Mouse (Mus musculus) intestine, postnatal 0 days (tissue): ENCODE measurements at regions not wholly inside any gene's neighbourhood (a gene's known extent, or its start where the extent isn't known, plus 50 kb on each side); places are given as distances from the start of the nearest gene placed in this dataset.

Experiments
- ATAC-seq: fragments of 200-750 bp; cut with Nextera tagmentation; 2 replicates; pipeline ENCODE4 v1.8.0; 2017; ENCODE audit warnings: mild to moderate bottlenecking, moderate TSS enrichment, moderate library complexity
- H3K27ac ChIP-seq: fragments of 300-500 bp; sonication (generic); 2 replicates; pipeline ENCODE4 v1.5.1; 2014; ENCODE audit warnings: mild to moderate bottlenecking, low read depth, low read length, moderate library complexity
- H3K27me3 ChIP-seq: fragments of 300-500 bp; sonication (generic); replicated peaks from 2 replicates; pipeline ENCODE4 v1.6.1; 2014; ENCODE audit warnings: low read length, mixed read lengths; ENCODE audit not compliant: control insufficient read depth, insufficient read depth
- H3K36me3 ChIP-seq: fragments of 300-500 bp; sonication (generic); 2 replicates; pipeline ENCODE4 v1.6.1; 2014; ENCODE audit warnings: mild to moderate bottlenecking, moderate library complexity; ENCODE audit not compliant: control insufficient read depth, insufficient read depth
- H3K4me1 ChIP-seq: fragments of 300-500 bp; sonication (generic); replicated peaks from 2 replicates; pipeline ENCODE4 v1.6.1; 2014; ENCODE audit warnings: antibody characterized with exemption, low read length, mixed read lengths; ENCODE audit not compliant: control insufficient read depth, insufficient read depth
- H3K4me2 ChIP-seq: fragments of 300-500 bp; sonication (generic); replicated peaks from 2 replicates; pipeline ENCODE4 v1.6.1; 2014; ENCODE audit warnings: low read depth, mild to moderate bottlenecking, moderate library complexity
- H3K4me3 ChIP-seq: fragments of 300-500 bp; sonication (generic); 2 replicates; pipeline ENCODE4 v1.5.1; 2014; ENCODE audit warnings: low read depth, low read length
- H3K9ac ChIP-seq: fragments of 300-500 bp; sonication (generic); 2 replicates; pipeline ENCODE4 v1.6.1; 2014; ENCODE audit warnings: mild to moderate bottlenecking, low read depth, low read length
- H3K9me3 ChIP-seq: fragments of 300-500 bp; sonication (generic); 2 replicates; pipeline ENCODE4 v1.6.1; 2016; ENCODE audit warnings: mixed run types; ENCODE audit not compliant: control insufficient read depth
- CTCF ChIP-seq: sonication (generic); IDR thresholded peaks from 2 replicates; pipeline ENCODE4 v1.5.1; 2016; ENCODE audit warnings: low read depth, mild to moderate bottlenecking, control low read depth, antibody characterized with exemption, moderate library complexity
- WGBS: fragments of 180-500 bp; shearing (Covaris S2); extraction: QIAGEN DNeasy Blood & Tissue Kit; methylation state at CpG from one replicate; pipeline ENCODE4 v1.1.7; 2014; 5-methylcytosine and 5-hydroxymethylcytosine counted together

DNA sequence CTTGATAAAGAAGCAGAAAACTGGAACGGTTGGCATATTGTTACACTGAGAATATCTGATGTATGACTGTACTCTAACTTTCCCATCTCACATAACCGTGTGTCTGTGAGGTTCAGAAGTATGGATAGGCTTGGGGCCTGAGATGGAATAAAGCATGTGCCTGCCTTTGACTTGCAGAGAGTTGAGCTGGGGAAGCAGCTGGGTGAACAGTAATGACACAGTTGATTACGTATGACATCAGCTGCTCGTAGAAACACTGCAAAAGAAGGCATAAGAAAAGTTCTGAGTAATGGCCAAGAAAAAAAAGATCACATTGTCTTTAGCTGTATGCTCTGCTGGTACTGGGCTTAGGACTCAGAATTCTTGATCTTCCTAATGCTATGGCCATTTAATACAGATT lies 138.4 kb upstream of the Cnr1 start:
- no peak for ATAC-seq
- no peaks in the 10 kb centered on the region for H3K27me3 ChIP-seq
- H3K9ac ChIP-seq: no peak overlapping the region
- H3K36me3 ChIP-seq: no peaks in the 10 kb centered on the region
- no peak overlapping the region for H3K4me2 ChIP-seq
- TF ChIP-seq CTCF: no peak
- WGBS: 85% methylated on average over 4 of the region's 4 CpGs
- no peaks in the 10 kb centered on the region for H3K9me3 ChIP-seq
- H3K4me1 ChIP-seq: no peaks in the 10 kb centered on the region
- no peak overlapping the region for H3K27ac ChIP-seq
- no peak overlapping the region for H3K4me3 ChIP-seq

DNA sequence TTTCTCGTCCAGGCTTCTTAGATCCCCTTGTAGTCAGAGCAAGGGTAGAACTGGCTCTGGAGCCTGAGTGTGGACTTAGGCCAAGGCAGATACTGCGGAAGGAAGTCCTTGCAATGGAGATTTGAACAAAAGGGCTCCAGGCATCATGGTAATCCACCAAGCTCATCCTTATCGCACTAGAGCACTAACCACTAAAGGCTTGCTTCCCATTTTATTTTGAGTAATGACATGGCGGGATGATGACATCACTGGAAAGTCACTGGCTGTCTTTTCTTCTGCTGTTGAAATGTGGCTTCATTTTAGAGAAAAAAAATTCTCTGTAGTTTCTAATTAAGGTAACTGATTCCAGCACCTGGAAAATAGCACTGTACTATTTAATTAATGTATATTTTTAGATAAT lies 137.4 kb upstream of the Cnr1 start:
- Histone ChIP-seq H3K27ac (no peak overlapping the region), H3K4me3 (no peak overlapping the region), H3K4me2 (no peak overlapping the region), H3K9ac (no peak overlapping the region), H3K36me3 (no peaks in the 10 kb centered on the region), H3K9me3 (no peaks in the 10 kb centered on the region), H3K27me3 (no peaks in the 10 kb centered on the region), H3K4me1 (no peaks in the 10 kb centered on the region)
- ATAC-seq: no peak
- no peak for TF ChIP-seq CTCF
- WGBS: 91% methylated on average over 4 of the region's 4 CpGs

GRCm38 (mm10) chr4:33793398-33793797 lies 131.0 kb upstream of the Cnr1 start:
- no peak overlapping the region for H3K4me3 ChIP-seq
- 89% methylated on average over 8 of the region's 8 CpGs for WGBS
- H3K4me2 ChIP-seq: no peak overlapping the region
- H3K36me3 ChIP-seq: no peaks in the 10 kb centered on the region
- no peak overlapping the region for H3K9ac ChIP-seq
- ATAC-seq: no peak
- no peaks in the 10 kb centered on the region for H3K27me3 ChIP-seq
- H3K9me3 ChIP-seq: no peaks in the 10 kb centered on the region
- TF ChIP-seq CTCF: no peak
- no peak overlapping the region for H3K27ac ChIP-seq
- H3K4me1 ChIP-seq: no peaks in the 10 kb centered on the region

DNA sequence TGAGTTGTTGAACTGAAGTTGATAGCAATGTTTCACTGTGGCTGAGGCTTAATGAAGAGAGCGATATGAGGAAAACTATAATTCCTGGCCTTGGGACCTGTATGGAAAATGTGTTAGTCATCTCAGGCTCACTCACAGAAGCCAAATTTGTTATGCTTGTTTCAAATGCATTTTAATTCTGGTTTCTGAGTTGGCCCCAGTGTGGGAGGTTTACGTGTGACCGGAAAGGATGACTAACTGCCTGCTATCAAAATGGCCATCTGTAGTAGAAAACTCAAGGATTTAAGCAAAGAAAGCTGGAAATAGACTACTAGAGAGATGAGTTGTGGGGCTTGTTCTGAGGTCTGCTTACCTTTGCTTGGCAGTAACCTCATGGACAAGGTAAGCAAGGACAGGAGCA lies 128.9 kb upstream of the Cnr1 start:
- H3K27me3 ChIP-seq: no peaks in the 10 kb centered on the region
- no peak overlapping the region for H3K4me3 ChIP-seq
- no peak overlapping the region for H3K4me2 ChIP-seq
- H3K9ac ChIP-seq: no peak overlapping the region
- no peaks in the 10 kb centered on the region for H3K4me1 ChIP-seq
- no peak for ATAC-seq
- no peak for TF ChIP-seq CTCF
- no peaks in the 10 kb centered on the region for H3K9me3 ChIP-seq
- no peaks in the 10 kb centered on the region for H3K36me3 ChIP-seq
- 92% methylated on average over 3 of the region's 3 CpGs for WGBS
- H3K27ac ChIP-seq: no peak overlapping the region

- 94% methylated on average over 4 of the region's 4 CpGs for WGBS
- Histone ChIP-seq H3K27me3 (no peaks in the 10 kb centered on the region), H3K36me3 (no peaks in the 10 kb centered on the region), H3K27ac (no peak overlapping the region), H3K9me3 (no peaks in the 10 kb centered on the region), H3K9ac (no peak overlapping the region), H3K4me1 (no peaks in the 10 kb centered on the region), H3K4me3 (no peak overlapping the region), H3K4me2 (no peak overlapping the region)
- no peak for TF ChIP-seq CTCF
- no peak for ATAC-seq
These were observed 126.4 kb upstream of the Cnr1 start for GRCm38 (mm10) chr4:33797964-33798363.

DNA sequence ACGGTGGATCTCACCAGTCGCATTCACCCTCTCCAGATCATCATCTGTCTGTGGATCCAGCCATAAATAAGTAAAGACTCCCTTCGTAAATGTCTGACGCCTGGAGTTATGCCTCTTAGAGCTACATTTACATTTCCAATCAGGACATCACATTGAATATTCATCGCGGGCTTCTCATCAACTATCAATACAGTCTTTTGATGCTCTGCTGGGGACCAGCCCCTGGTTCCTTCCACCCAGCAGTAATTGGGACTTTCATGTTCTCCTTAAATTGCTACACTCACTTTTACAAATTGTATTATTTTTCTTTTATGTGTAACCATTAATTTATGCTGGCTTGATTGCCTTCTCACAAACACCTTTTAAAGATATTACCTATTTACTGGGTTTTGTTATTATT lies 125.7 kb upstream of the Cnr1 start:
- WGBS: 80% methylated on average over 6 of the region's 6 CpGs

DNA sequence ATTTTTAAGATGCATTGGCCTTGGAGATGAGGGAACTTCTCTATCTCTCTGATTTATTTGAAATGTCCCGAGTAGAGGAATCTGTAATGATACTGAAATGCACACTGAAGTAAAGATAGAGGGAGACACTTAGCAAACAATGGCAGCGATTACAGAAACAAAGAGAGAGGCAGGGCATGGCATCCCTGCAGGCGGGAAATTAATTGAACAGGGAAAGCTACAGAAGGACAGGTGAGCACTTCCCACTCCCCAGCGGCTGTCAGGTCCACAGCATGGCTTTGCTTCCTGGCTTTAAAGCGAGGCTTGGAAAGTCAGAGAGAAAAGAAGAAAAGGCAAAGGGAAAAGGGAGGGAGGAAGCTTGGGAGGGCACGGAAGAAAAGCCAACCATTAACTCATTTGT lies 125.3 kb upstream of the Cnr1 start:
- H3K4me1 ChIP-seq: no peaks in the 10 kb centered on the region
- no peak overlapping the region for H3K4me2 ChIP-seq
- no peaks in the 10 kb centered on the region for H3K27me3 ChIP-seq
- no peaks in the 10 kb centered on the region for H3K9me3 ChIP-seq
- H3K4me3 ChIP-seq: no peak overlapping the region
- WGBS: 35% methylated on average over 6 of the region's 6 CpGs
- no peaks in the 10 kb centered on the region for H3K36me3 ChIP-seq
- H3K27ac ChIP-seq: no peak overlapping the region
- no peak for TF ChIP-seq CTCF
- ATAC-seq: no peak
- no peak overlapping the region for H3K9ac ChIP-seq

More for the DNA sequence above, 125.7 kb upstream of the Cnr1 start:
- no peak overlapping the region for H3K4me2 ChIP-seq
- no peaks in the 10 kb centered on the region for H3K4me1 ChIP-seq
- no peaks in the 10 kb centered on the region for H3K36me3 ChIP-seq
- no peak for TF ChIP-seq CTCF
- no peak for ATAC-seq
- H3K4me3 ChIP-seq: no peak overlapping the region
- H3K9me3 ChIP-seq: no peaks in the 10 kb centered on the region
- no peak overlapping the region for H3K9ac ChIP-seq
- no peaks in the 10 kb centered on the region for H3K27me3 ChIP-seq
- H3K27ac ChIP-seq: no peak overlapping the region
